Mouse (Mus musculus) lung, adult 2 months (tissue): ENCODE data around the gene Olfml2a.

Experiments used
- CTCF ChIP-seq: fragments of 200-500 bp; IDR thresholded peaks from 2 replicates; pipeline ENCODE4 v1.5.1; 2011; ENCODE audit warnings: mild to moderate bottlenecking, low read length, control low read depth; ENCODE audit not compliant: insufficient read depth
- POLR2A ChIP-seq: fragments of 200-500 bp; IDR thresholded peaks from 2 replicates; pipeline ENCODE4 v1.6.1; 2011; ENCODE audit warnings: low read depth, mild to moderate bottlenecking, control low read depth, low read length, borderline replicate concordance; ENCODE audit errors: extremely low read depth

- TF ChIP-seq CTCF (no peak), POLR2A (no peak)
Measured at GRCm38 (mm10) chr2:38930269-38930668, 1.5 kb upstream of the Olfml2a start.
